Mouse (Mus musculus): Measurements from ENCODE around the gene Ubc. TPM values are rescaled to one million over a fixed set of nuclear protein-coding genes. Genes with fewer than 3 reads are reported as not detected.

Ubc gene
- polyA plus RNA-seq, 1 experiment: 810 TPM

- no peak for TF ChIP-seq POLR2A (IDR thresholded peaks at IDR 0.05; ENCODE audit: borderline replicate concordance, low read depth, low read length)
- TF ChIP-seq CTCF (IDR thresholded peaks at IDR 0.05; ENCODE audit: low read depth, low read length): no peak
- Histone ChIP-seq H3K27ac (ENCODE audit: insufficient read depth, low read depth, low read length) (peak overlapping the region; percentile 56), H3K4me3 (ENCODE audit: insufficient read depth, low read length) (no peak overlapping the region), H3K4me1 (ENCODE audit: control insufficient read depth, insufficient read depth, low read length) (peaks cover 29% of the 10 kb centered on the region)
Observed at GRCm38 (mm10) chr5:125351057-125351456, 38.9 kb downstream of the Ubc start.

GRCm38 (mm10) chr5:125349391-125349790 is 40.6 kb downstream of the Ubc start:
- Histone ChIP-seq H3K4me3 (ENCODE audit: insufficient read depth, low read length) (no peak overlapping the region), H3K4me1 (ENCODE audit: control insufficient read depth, insufficient read depth, low read length) (peaks cover 29% of the 10 kb centered on the region), H3K27ac (ENCODE audit: insufficient read depth, low read depth, low read length) (no peak overlapping the region)
- no peak for TF ChIP-seq POLR2A (IDR thresholded peaks at IDR 0.05; ENCODE audit: borderline replicate concordance, low read depth, low read length)
- no peak for TF ChIP-seq CTCF (IDR thresholded peaks at IDR 0.05; ENCODE audit: low read depth, low read length)

GRCm38 (mm10) chr5:125348487-125348886 is 41.5 kb downstream of the Ubc start:
- Histone ChIP-seq H3K4me1 (ENCODE audit: control insufficient read depth, insufficient read depth, low read length) (peaks cover 29% of the 10 kb centered on the region), H3K27ac (ENCODE audit: insufficient read depth, low read depth, low read length) (no peak overlapping the region), H3K4me3 (ENCODE audit: insufficient read depth, low read length) (no peak overlapping the region)
- TF ChIP-seq CTCF (IDR thresholded peaks at IDR 0.05; ENCODE audit: low read depth, low read length) (peak; percentile 96), POLR2A (IDR thresholded peaks at IDR 0.05; ENCODE audit: borderline replicate concordance, low read depth, low read length) (no peak)

- Histone ChIP-seq H3K4me3 (ENCODE audit: insufficient read depth, low read length) (no peak overlapping the region), H3K27ac (ENCODE audit: insufficient read depth, low read depth, low read length) (no peak overlapping the region), H3K4me1 (ENCODE audit: control insufficient read depth, insufficient read depth, low read length) (peaks cover 29% of the 10 kb centered on the region)
- no peak for TF ChIP-seq POLR2A (IDR thresholded peaks at IDR 0.05; ENCODE audit: borderline replicate concordance, low read depth, low read length)
- no peak for TF ChIP-seq CTCF (IDR thresholded peaks at IDR 0.05; ENCODE audit: low read depth, low read length)
Observed at GRCm38 (mm10) chr5:125348067-125348466, 41.9 kb downstream of the Ubc start.

GRCm38 (mm10) chr5:125344296-125344695 is 45.7 kb downstream of the Ubc start:
- no peak for TF ChIP-seq POLR2A (IDR thresholded peaks at IDR 0.05; ENCODE audit: borderline replicate concordance, low read depth, low read length)
- TF ChIP-seq CTCF (IDR thresholded peaks at IDR 0.05; ENCODE audit: low read depth, low read length): no peak
- Histone ChIP-seq H3K27ac (ENCODE audit: insufficient read depth, low read depth, low read length) (no peak overlapping the region), H3K4me3 (ENCODE audit: insufficient read depth, low read length) (no peak overlapping the region), H3K4me1 (ENCODE audit: control insufficient read depth, insufficient read depth, low read length) (peaks cover 25% of the 10 kb centered on the region)

- no peak for TF ChIP-seq CTCF (IDR thresholded peaks at IDR 0.05; ENCODE audit: low read depth, low read length)
- TF ChIP-seq POLR2A (IDR thresholded peaks at IDR 0.05; ENCODE audit: borderline replicate concordance, low read depth, low read length): no peak
- H3K4me1 ChIP-seq (ENCODE audit: control insufficient read depth, insufficient read depth, low read length): peaks cover 33% of the 10 kb centered on the region
- H3K4me3 ChIP-seq (ENCODE audit: insufficient read depth, low read length): peak overlapping the region; percentile 93
- H3K27ac ChIP-seq (ENCODE audit: insufficient read depth, low read depth, low read length): peak overlapping the region; percentile 46
Observed at GRCm38 (mm10) chr5:125341459-125342090, 48.4 kb downstream of the Ubc start.

GRCm38 (mm10) chr5:125340547-125341262 is 49.3 kb downstream of the Ubc start, which contains the start of gene Scarb1:
Gene Scarb1, minus strand, starts transcription at chr5:125341094.
- Histone ChIP-seq H3K4me1 (ENCODE audit: control insufficient read depth, insufficient read depth, low read length) (peaks cover 34% of the 10 kb centered on the region), H3K4me3 (ENCODE audit: insufficient read depth, low read length) (peak within 1 kb of the TSS; percentile 93), H3K27ac (ENCODE audit: insufficient read depth, low read depth, low read length) (peak within 1 kb of the TSS; percentile 80)
- TF ChIP-seq POLR2A (IDR thresholded peaks at IDR 0.05; ENCODE audit: borderline replicate concordance, low read depth, low read length) (no peak), CTCF (IDR thresholded peaks at IDR 0.05; ENCODE audit: low read depth, low read length) (no peak)

DNA sequence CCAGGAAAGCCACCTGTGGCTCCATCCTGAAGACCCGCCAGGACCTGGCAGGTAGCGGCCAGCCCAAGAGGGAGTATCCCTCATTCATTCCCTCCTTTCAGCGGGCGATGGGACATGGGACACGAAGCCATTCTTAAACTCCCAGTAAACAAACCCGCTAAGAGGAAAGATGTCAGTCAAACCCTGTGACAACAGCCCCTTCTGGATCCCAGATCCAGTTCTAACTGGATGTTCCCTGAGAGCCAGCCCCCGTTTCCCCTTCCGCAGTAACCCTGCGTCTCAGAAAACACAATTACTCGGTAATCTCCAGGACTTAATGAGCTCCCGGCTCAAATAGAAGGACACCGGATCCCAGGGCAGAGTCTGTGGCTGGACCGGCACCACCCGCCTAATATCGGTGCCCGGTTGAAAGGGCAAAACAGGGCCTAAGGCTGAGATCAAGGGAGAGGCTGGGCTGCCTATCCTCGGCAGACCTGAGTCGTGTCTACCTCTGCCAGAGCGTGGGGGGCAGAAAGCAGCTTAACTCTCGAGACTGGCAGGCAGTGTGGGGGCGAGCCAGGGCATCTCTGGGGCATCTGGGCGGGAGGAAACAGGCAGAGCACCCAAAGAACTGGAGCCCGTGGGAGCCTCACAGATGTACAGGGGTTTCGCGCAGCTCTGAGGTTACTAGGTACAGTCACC is 50.0 kb downstream of the Ubc start:
- Histone ChIP-seq H3K4me3 (ENCODE audit: insufficient read depth, low read length) (peak overlapping the region; percentile 93), H3K27ac (ENCODE audit: insufficient read depth, low read depth, low read length) (peak overlapping the region; percentile 80), H3K4me1 (ENCODE audit: control insufficient read depth, insufficient read depth, low read length) (peaks cover 34% of the 10 kb centered on the region)
- TF ChIP-seq POLR2A (IDR thresholded peaks at IDR 0.05; ENCODE audit: borderline replicate concordance, low read depth, low read length): no peak
- TF ChIP-seq CTCF (IDR thresholded peaks at IDR 0.05; ENCODE audit: low read depth, low read length): no peak

DNA sequence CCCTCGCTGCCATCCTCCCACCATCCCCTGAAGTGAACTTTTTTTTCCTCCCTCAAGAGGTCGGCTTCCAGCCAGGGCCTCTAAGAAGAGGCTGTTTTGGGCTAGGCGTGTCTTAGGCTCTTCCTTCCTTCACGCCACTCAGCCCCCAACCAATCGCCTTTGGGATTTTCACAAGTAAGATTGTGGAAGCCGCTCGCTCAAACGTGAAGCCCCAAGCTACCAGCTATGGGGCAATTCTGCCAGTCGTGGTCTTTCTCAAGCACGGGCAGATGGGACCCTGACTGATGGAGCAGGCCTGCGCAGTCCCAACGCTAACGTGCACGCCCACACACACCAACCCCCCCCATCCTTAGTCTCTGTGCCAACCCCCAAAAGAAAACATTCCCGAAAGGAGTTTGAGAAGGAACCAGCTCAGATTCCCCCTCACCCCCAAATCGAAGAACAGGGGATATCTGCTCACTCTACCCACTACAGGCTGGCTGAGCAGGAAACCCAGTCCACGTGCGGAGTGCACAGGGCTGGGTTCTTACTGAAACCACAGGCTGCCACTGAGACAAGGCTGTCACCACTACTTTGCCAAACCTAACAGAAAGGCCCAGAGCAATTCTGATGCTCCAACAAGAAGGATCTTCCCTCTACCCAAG is 50.8 kb downstream of the Ubc start:
- H3K27ac ChIP-seq (ENCODE audit: insufficient read depth, low read depth, low read length): peak overlapping the region; percentile 80
- no peak for TF ChIP-seq CTCF (IDR thresholded peaks at IDR 0.05; ENCODE audit: low read depth, low read length)
- no peak for TF ChIP-seq POLR2A (IDR thresholded peaks at IDR 0.05; ENCODE audit: borderline replicate concordance, low read depth, low read length)
- peaks cover 40% of the 10 kb centered on the region for H3K4me1 ChIP-seq (ENCODE audit: control insufficient read depth, insufficient read depth, low read length)
- peak overlapping the region; percentile 93 for H3K4me3 ChIP-seq (ENCODE audit: insufficient read depth, low read length)
